Mouse (Mus musculus): ENCODE results near the gene Lap3.

DNA sequence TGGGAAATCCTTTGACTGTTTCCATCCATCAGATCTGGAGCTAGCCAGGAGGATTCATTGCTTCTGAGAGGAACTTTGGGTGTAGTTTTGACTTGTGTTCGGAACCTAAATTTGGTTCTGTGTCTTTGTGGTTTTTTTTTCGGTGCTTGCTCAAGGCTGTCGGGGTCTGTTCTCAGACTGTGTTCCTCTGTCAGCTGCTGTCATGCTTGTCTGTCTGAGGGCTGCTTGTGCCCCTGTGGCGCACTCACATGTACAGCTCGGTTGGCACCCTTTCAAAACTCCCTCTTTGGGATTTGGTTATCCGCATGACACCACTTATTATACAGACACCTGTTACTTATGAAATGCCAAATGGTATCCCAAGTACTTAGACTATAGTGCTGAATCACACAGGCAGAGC, 28.4 kb downstream of the Lap3 start:
- no peak for TF ChIP-seq PAX5 (IDR thresholded peaks at IDR 0.05; ENCODE audit: low read length)
- TF ChIP-seq ZNF384 (IDR thresholded peaks at IDR 0.05; ENCODE audit: low read depth, low read length) = no peak
- TF ChIP-seq RCOR1 (conservative IDR thresholded peaks at IDR 0.05; ENCODE audit: low read depth, low read length) = no peak
- no peak for TF ChIP-seq ZC3H11A (IDR thresholded peaks at IDR 0.05; ENCODE audit: low read depth, low read length)
- no peak for TF ChIP-seq EP300 (IDR thresholded peaks at IDR 0.05; ENCODE audit: low read length)
- no peak for TF ChIP-seq CHD2 (IDR thresholded peaks at IDR 0.05; ENCODE audit: low read length)
- TF ChIP-seq USF1 (IDR thresholded peaks at IDR 0.05; ENCODE audit: low read depth, low read length) = no peak
- TF ChIP-seq CTCF (conservative IDR thresholded peaks at IDR 0.05 in 1 of 2, IDR thresholded peaks at IDR 0.05 in 1 of 2; ENCODE audit: low read depth in 2 of 2, low read length in 2 of 2) = no peak
- no peak for TF ChIP-seq POLR2A (IDR thresholded peaks at IDR 0.05; ENCODE audit: low read depth, low read length)
- TF ChIP-seq MAZ (IDR thresholded peaks at IDR 0.05; ENCODE audit: low read depth, low read length) = no peak
- TF ChIP-seq TBP (conservative IDR thresholded peaks at IDR 0.05; ENCODE audit: low read depth, low read length) = no peak

All from CH12.LX (cell line).